Mouse (Mus musculus): ENCODE measurements around the gene Colgalt2. TPM values are rescaled to one million over a fixed set of nuclear protein-coding genes. Genes with fewer than 3 reads are reported as not detected.

Gene Colgalt2
- total RNA-seq, 2 experiments from 2014 or later = 5.5 to 6.8 TPM

GRCm38 (mm10) chr1:152555944-152556573, 156.4 kb downstream of the Colgalt2 start:
- peak; percentile 35 to 46 for DNase-seq (ENCODE audit: low spot score in 2 of 2)
- intact Hi-C loops (cut with DNase I) = no loop called here

- intact Hi-C loops (cut with DNase I) = no loop called here
- no peak for DNase-seq (ENCODE audit: low spot score in 2 of 2)
Measured at GRCm38 (mm10) chr1:152556576-152557281, 157.1 kb downstream of the Colgalt2 start.

Other genes with a start within 250 kb of the Colgalt2 start
- 10 to 100 TPM; 30.6 to 32.3 TPM for gene Tsen15, start 13.1 kb upstream of the Colgalt2 start, total RNA-seq (2021)

Measured in left cerebral cortex, postnatal 25 days (tissue).